Mouse (Mus musculus): Measurements from ENCODE around the gene Lyzl6.

Lyzl6 gene

GRCm38 (mm10) chr11:103643211-103643610, 4.5 kb upstream of the Lyzl6 start:
- DNase-seq, result no peak

- DNase-seq, result peak; percentile 57
These were observed 787 bp upstream of the Lyzl6 start for GRCm38 (mm10) chr11:103639407-103639946.

GRCm38 (mm10) chr11:103636261-103636660, 2.4 kb downstream of the Lyzl6 start:
- no peak for DNase-seq

- no peak for DNase-seq
These were observed 3.2 kb downstream of the Lyzl6 start for GRCm38 (mm10) chr11:103635481-103635880.

- no peak for DNase-seq
These were observed 3.9 kb downstream of the Lyzl6 start for GRCm38 (mm10) chr11:103634806-103635205.

- no peak for DNase-seq
These were observed 11.2 kb downstream of the Lyzl6 start for GRCm38 (mm10) chr11:103627453-103627852.

GRCm38 (mm10) chr11:103621040-103621439, 17.6 kb downstream of the Lyzl6 start, which contains the start of gene Gm884:
Gene Gm884 (minus strand): TSS chr11:103621140.
- no peak for DNase-seq

GRCm38 (mm10) chr11:103610772-103611171, 27.9 kb downstream of the Lyzl6 start:
- DNase-seq, result no peak

GRCm38 (mm10) chr11:103606611-103607010, 32.1 kb downstream of the Lyzl6 start:
- no peak for DNase-seq

All from right cerebral cortex, postnatal 25 days (tissue).